Mouse (Mus musculus) hindbrain, embryonic 11.5 days (tissue): Measurements from ENCODE around the gene Prrc2b. TPM values are rescaled to one million over a fixed set of nuclear protein-coding genes. Genes with fewer than 3 reads are reported as not detected.
A peak's percentile ranks its signal among the peaks of the same experiment; 100 is the strongest.

ENCODE experiments used
- ATAC-seq: fragments of 200-750 bp; cut with Nextera tagmentation; 2 replicates; pipeline ENCODE4 v1.8.0; 2017; ENCODE audit warnings: mild to moderate bottlenecking, moderate TSS enrichment, moderate library complexity; ENCODE audit not compliant: low FRiP score
- DNase-seq: peaks from one replicate; pipeline ENCODE4 v3.0.0-alpha.2; 2015; ENCODE audit warnings: low spot score
- H3K27ac ChIP-seq: fragments of 300-500 bp; sonication (generic); 2 replicates; pipeline ENCODE4 v1.5.1; 2014; ENCODE audit warnings: mild to moderate bottlenecking, low read depth, low read length
- H3K27me3 ChIP-seq: fragments of 300-500 bp; sonication (generic); 2 replicates; pipeline ENCODE4 v1.6.1; 2014; ENCODE audit warnings: mild to moderate bottlenecking, low read length, moderate library complexity, mixed read lengths; ENCODE audit not compliant: control insufficient read depth, insufficient read depth
- H3K36me3 ChIP-seq: fragments of 300-500 bp; sonication (generic); 2 replicates; pipeline ENCODE4 v1.6.1; 2014; ENCODE audit warnings: mild to moderate bottlenecking, low read length, moderate library complexity, mixed read lengths; ENCODE audit not compliant: control insufficient read depth, insufficient read depth
- H3K4me1 ChIP-seq: fragments of 300-500 bp; sonication (generic); replicated peaks from 2 replicates; pipeline ENCODE4 v1.6.1; 2014; ENCODE audit warnings: low read length, mixed read lengths; ENCODE audit not compliant: control insufficient read depth, insufficient read depth
- H3K4me2 ChIP-seq: fragments of 300-500 bp; sonication (generic); replicated peaks from 2 replicates; pipeline ENCODE4 v1.6.1; 2014; ENCODE audit warnings: mild to moderate bottlenecking, low read depth, low read length
- H3K4me3 ChIP-seq: fragments of 300-500 bp; sonication (generic); 2 replicates; pipeline ENCODE4 v1.5.1; 2014; ENCODE audit warnings: low read depth, low read length
- H3K9ac ChIP-seq: fragments of 300-500 bp; sonication (generic); 2 replicates; pipeline ENCODE4 v1.6.1; 2014; ENCODE audit warnings: low read depth, low read length
- H3K9me3 ChIP-seq: fragments of 300-500 bp; sonication (generic); 2 replicates; pipeline ENCODE4 v1.6.1; 2016; ENCODE audit warnings: low read length; ENCODE audit not compliant: control insufficient read depth
- WGBS: fragments of 180-500 bp; shearing (Covaris S2); extraction: QIAGEN DNeasy Blood & Tissue Kit; methylation state at CpG from one replicate; pipeline ENCODE4 v1.1.7; 2014; 5-methylcytosine and 5-hydroxymethylcytosine counted together
- polyA plus RNA-seq: library from polyadenylated mRNA; unstranded; fragments of >200 nt; fragmentation: Nextera tagmentation; extraction: Ambion mirVana; gene quantifications from 2 replicates; pipeline ENCODE4 v1.2.1, GENCODE M21; 2014

Prrc2b gene
- polyA plus RNA-seq, 1 experiment from 2014 or later: 69.0 TPM

- Histone ChIP-seq H3K9me3 (no peaks in the 10 kb centered on the region), H3K4me1 (no peaks in the 10 kb centered on the region), H3K4me3 (no peak overlapping the region), H3K27ac (no peak overlapping the region), H3K9ac (no peak overlapping the region), H3K36me3 (peaks cover 55% of the 10 kb centered on the region), H3K27me3 (no peaks in the 10 kb centered on the region), H3K4me2 (no peak overlapping the region)
- no peak for ATAC-seq
- DNase-seq: no peak
- 94% methylated on average over 10 of the region's 10 CpGs for WGBS
These were observed 70.1 kb downstream of the Prrc2b start for GRCm38 (mm10) chr2:32220969-32221368.

GRCm38 (mm10) chr2:32221577-32221976 is 70.7 kb downstream of the Prrc2b start:
- no peaks in the 10 kb centered on the region for H3K9me3 ChIP-seq
- H3K9ac ChIP-seq: no peak overlapping the region
- no peak overlapping the region for H3K27ac ChIP-seq
- H3K27me3 ChIP-seq: no peaks in the 10 kb centered on the region
- DNase-seq (no peak), ATAC-seq (no peak)
- H3K4me1 ChIP-seq: no peaks in the 10 kb centered on the region
- peaks cover 52% of the 10 kb centered on the region for H3K36me3 ChIP-seq
- WGBS: 91% methylated on average over 7 of the region's 7 CpGs
- no peak overlapping the region for H3K4me2 ChIP-seq
- H3K4me3 ChIP-seq: no peak overlapping the region

GRCm38 (mm10) chr2:32222057-32222456 is 71.2 kb downstream of the Prrc2b start:
- Histone ChIP-seq H3K27me3 (no peaks in the 10 kb centered on the region), H3K4me1 (no peaks in the 10 kb centered on the region), H3K4me3 (no peak overlapping the region), H3K27ac (no peak overlapping the region), H3K4me2 (no peak overlapping the region), H3K9ac (no peak overlapping the region), H3K9me3 (no peaks in the 10 kb centered on the region), H3K36me3 (peaks cover 53% of the 10 kb centered on the region)
- ATAC-seq: no peak
- 89% methylated on average over 10 of the region's 10 CpGs for WGBS
- DNase-seq: no peak

- no peaks in the 10 kb centered on the region for H3K27me3 ChIP-seq
- H3K9me3 ChIP-seq: no peaks in the 10 kb centered on the region
- peaks cover 12% of the 10 kb centered on the region for H3K36me3 ChIP-seq
- peak overlapping the region; percentile 79 for H3K27ac ChIP-seq
- H3K4me2 ChIP-seq: peak overlapping the region; percentile 86
- H3K4me3 ChIP-seq: peak overlapping the region; percentile 68
- ATAC-seq (no peak), DNase-seq (no peak)
- no peaks in the 10 kb centered on the region for H3K4me1 ChIP-seq
- peak overlapping the region; percentile 79 for H3K9ac ChIP-seq
- 38% methylated on average over 7 of the region's 7 CpGs for WGBS
These were observed 84.6 kb downstream of the Prrc2b start for GRCm38 (mm10) chr2:32235433-32235832.

- DNase-seq: peak; percentile 98
- Histone ChIP-seq H3K27me3 (no peaks in the 10 kb centered on the region), H3K4me3 (peak within 1 kb of the TSS; percentile 68), H3K4me2 (peak within 1 kb of the TSS; percentile 86), H3K4me1 (no peaks in the 10 kb centered on the region), H3K27ac (peak within 1 kb of the TSS; percentile 79), H3K36me3 (peaks cover 11% of the 10 kb centered on the region), H3K9ac (peak within 1 kb of the TSS; percentile 79), H3K9me3 (no peaks in the 10 kb centered on the region)
- under 1% methylated on average over 54 of the region's 54 CpGs for WGBS
- peak; percentile 90 for ATAC-seq
These were observed 85.2 kb downstream of the Prrc2b start, which contains the start of gene Pomt1 for GRCm38 (mm10) chr2:32235886-32236759. TSS of gene Pomt1 (plus strand) at chr2:32236590.

- H3K36me3 ChIP-seq: peaks cover 3% of the 10 kb centered on the region
- H3K4me1 ChIP-seq: no peaks in the 10 kb centered on the region
- H3K4me3 ChIP-seq: peak overlapping the region; percentile 68
- H3K27me3 ChIP-seq: no peaks in the 10 kb centered on the region
- H3K27ac ChIP-seq: peak overlapping the region; percentile 47
- DNase-seq (peak; percentile 77), ATAC-seq (peak; percentile 39; the same call in 1 of the 2 replicates)
- peak overlapping the region; percentile 86 for H3K4me2 ChIP-seq
- under 1% methylated on average over 20 of the region's 20 CpGs for WGBS
- peak overlapping the region; percentile 73 for H3K9ac ChIP-seq
- H3K9me3 ChIP-seq: no peaks in the 10 kb centered on the region
These were observed 86.0 kb downstream of the Prrc2b start for GRCm38 (mm10) chr2:32236760-32237487.

GRCm38 (mm10) chr2:32237571-32237970 is 86.7 kb downstream of the Prrc2b start:
- ATAC-seq (no peak), DNase-seq (no peak)
- Histone ChIP-seq H3K36me3 (no peaks in the 10 kb centered on the region), H3K27ac (no peak overlapping the region), H3K4me3 (peak overlapping the region; percentile 68), H3K4me2 (peak overlapping the region; percentile 86), H3K4me1 (no peaks in the 10 kb centered on the region), H3K27me3 (no peaks in the 10 kb centered on the region), H3K9ac (peak overlapping the region; percentile 73), H3K9me3 (no peaks in the 10 kb centered on the region)
- 46% methylated on average over 4 of the region's 4 CpGs for WGBS

- H3K36me3 ChIP-seq: no peaks in the 10 kb centered on the region
- DNase-seq: no peak
- H3K27ac ChIP-seq: no peak overlapping the region
- H3K9me3 ChIP-seq: no peaks in the 10 kb centered on the region
- WGBS: 91% methylated on average over 9 of the region's 9 CpGs
- no peak overlapping the region for H3K4me3 ChIP-seq
- no peak overlapping the region for H3K9ac ChIP-seq
- no peak for ATAC-seq
- H3K4me1 ChIP-seq: no peaks in the 10 kb centered on the region
- no peaks in the 10 kb centered on the region for H3K27me3 ChIP-seq
- no peak overlapping the region for H3K4me2 ChIP-seq
These were observed 88.0 kb downstream of the Prrc2b start for GRCm38 (mm10) chr2:32238708-32239435.
